Mouse (Mus musculus) liver, postnatal 0 days (tissue): ENCODE data around the gene Car10.

ENCODE experiments used
- CTCF ChIP-seq: sonication (generic); IDR thresholded peaks from 2 replicates; pipeline ENCODE4 v1.5.1; 2016; ENCODE audit warnings: antibody characterized with exemption, low read depth
- EP300 ChIP-seq: IDR thresholded peaks from 2 replicates; pipeline ENCODE4 v1.6.1; 2016; ENCODE audit warnings: antibody characterized with exemption, low read depth, mild to moderate bottlenecking

DNA sequence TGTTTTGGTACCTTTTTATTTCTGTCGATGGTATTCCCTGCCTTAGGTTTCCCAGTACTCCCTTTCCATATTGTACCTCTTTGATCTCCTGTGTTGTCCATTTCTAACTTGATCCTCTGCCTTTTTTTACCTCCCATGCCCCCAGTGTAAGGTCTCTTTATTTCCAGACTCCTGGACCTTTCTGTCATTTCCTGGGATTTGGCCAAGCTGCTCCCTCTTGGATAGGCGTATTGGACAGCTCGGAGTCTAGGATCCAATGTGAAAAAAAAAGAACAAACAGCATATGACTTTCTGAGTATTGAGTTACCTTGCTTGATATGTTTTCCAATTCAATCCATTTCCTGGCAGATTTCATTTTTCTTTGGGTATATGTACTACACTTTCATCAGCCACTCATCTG is 102.2 kb downstream of the Car10 start:
- TF ChIP-seq EP300 (no peak), CTCF (no peak)
